Mouse (Mus musculus) mouse embryonic stem cell (cell line): ENCODE data around the gene Cnp.
"Not testable (repeated sequence)": the region's sequence is repeated elsewhere in the genome, so short reads cannot be mapped to it uniquely, and the experiment has no call there.

Experiments used
- in situ Hi-C, 2 experiments: fragments of 300-500 bp; cut with MboI; formaldehyde crosslinking; loops; 1 replicate in 1 of 2; 3 replicates in 1 of 2; pipeline ENCODE4 v1.14.3; 2019 to 2020; ENCODE audit warnings: low sequenced_read_pairs in 2 of 2, low pct_unique_long_range_greater_than_20kb in 1 of 2, mixed read lengths in 1 of 2; ENCODE audit not compliant: unreplicated experiment in 1 of 2

The Cnp gene

DNA sequence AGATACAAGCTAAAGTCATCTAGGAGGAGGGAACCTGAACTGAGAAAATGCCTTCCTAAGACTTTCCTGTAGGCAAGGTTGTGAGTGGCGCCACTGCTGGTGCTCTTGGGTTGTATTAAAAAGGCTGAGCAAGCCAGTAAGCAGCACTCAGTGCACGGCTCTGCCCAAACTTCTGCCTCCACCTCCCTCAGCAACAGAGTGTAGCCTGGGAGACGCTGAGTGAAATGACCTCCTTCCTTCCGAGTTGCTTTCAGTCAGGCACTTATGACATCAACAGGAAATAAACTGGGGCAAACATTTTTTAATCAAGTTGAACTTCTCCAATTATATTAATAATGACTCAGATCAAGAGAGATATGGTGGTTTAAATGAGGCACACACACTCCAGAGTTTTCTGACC, 34.1 kb downstream of the Cnp start:
- in situ Hi-C loops: no loop called here

DNA sequence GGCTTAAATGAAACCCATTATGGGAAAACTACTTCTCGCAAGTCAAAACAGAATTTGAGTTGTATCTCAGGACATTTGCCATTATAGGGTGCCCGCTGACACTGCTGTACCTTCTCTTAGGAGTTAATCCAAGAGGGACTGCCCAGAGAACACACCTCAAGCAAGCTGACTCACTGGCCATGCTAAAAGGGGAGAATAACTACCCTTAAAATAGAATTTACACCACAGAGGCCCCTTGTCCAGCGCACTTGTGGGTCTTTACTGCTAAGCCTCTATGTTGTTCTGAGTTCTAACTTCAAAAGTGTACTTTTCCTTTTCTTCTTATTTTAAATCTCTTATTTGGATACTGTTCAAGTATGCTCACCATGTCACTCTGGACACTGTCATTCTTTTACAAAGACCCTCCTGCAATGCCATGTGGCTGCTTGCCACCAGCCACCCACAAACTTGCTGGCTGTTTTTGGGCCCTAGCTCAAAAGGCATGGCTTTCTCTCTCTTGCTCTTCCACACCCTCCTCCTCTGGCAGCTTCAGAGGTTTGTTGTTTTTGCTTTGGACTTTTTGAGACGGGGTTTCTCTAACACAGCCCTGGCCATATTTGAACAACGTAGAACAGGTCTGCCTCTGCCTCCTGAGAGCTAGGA, 34.8 kb downstream of the Cnp start:
- in situ Hi-C loops: no loop called here

GRCm38 (mm10) chr11:100609997-100610680, 35.4 kb downstream of the Cnp start:
- in situ Hi-C loops: no loop called here

DNA sequence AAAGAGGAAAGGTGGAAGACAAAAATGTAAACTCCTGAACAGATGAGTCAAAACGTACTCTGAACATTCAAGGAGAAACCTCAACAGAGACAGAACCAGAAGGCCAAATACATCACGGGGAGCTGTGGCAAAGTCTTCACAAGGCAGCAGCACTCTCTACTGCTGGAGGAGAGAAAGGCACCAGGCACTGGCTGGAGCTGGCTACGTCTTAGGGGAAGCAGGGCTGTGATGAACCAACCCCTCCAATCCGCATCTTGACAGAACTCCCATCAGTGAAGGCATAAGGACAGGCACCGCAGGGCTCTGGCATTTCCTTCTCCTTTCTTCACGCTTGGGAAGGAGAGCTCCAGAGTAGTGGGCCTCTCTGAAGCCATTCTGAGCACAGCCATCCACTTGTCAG, 36.9 kb downstream of the Cnp start:
- in situ Hi-C loops: no loop called here

DNA sequence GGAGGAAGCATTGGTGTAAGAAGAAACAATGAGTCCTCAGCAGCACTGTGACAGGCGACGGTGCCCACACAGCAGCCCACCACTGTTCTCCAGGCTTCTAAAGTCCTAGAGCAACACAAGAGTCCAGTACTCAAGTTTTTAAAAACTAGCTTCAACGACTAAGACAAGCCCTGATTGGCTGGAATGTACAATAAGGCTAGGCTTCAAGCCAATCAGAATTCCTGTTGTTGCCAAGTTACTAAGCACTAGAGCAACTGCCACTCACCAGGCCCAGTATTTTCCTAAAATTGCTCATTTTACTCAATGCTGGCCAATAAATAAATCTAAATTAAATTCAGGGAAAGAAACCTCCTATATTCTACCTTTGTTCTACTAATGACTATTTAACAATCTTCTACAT, 38.5 kb downstream of the Cnp start:
- in situ Hi-C loops: no loop called here

GRCm38 (mm10) chr11:100616332-100616731, 41.6 kb downstream of the Cnp start:
- in situ Hi-C loops: no loop called here

- in situ Hi-C loops: not testable (repeated sequence)
Measured at GRCm38 (mm10) chr11:100616836-100617235, 42.1 kb downstream of the Cnp start.

- in situ Hi-C loops: no loop called here
Measured at GRCm38 (mm10) chr11:100617480-100617879, 42.8 kb downstream of the Cnp start.

GRCm38 (mm10) chr11:100618761-100619484, 44.2 kb downstream of the Cnp start, which contains the start of gene Nkiras2:
Gene Nkiras2, plus strand, starts transcription at chr11:100619244.
- in situ Hi-C loops: no loop called here

DNA sequence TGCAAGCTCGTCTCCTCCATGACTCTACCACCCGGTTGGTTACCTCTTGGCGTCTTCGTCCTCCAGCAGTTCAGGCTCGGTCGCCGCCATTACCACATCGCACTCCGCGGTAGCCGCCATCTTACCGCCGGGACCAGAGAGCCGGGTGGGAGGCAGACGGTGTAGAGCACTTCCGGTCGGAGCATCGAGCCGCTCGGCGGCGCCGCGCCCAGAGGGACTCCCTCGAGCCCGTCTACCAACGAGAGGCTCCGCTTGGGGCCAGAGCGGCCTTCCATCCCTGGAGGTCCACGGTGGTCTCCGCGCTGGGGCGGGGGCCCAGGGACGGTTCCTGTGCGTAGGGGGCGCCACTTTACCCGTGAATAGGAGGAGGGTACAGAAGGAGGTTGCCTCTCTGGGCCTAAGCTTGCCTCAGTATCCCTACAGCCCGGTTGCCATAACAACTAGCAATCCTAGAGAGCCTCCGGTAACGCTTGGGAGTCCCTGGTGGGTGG, 44.8 kb downstream of the Cnp start:
- in situ Hi-C loops: no loop called here

DNA sequence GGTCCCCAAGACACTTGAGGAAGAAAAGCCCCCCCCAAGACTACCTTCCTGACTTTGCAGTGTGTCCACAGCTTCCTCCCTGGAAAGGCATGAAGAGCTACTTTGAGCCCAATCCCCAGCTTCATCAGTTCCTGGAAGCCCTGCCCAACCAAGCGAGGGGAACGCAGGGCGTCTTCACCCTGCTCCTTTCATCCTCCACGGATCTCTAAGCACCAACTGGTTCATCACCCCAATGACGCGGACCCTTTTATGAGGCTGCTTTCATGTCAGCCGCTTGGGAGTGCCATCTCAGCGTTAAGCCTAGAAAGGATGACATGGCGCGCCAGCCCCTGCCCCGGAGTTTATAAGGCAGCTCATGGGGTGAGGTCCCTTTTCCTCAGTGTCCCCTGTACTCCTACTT, 45.3 kb downstream of the Cnp start, which contains the start of gene Dnajc7:
Gene Dnajc7, minus strand, starts transcription at position 187 of the 400 bp plus-strand sequence.
- in situ Hi-C loops: no loop called here

DNA sequence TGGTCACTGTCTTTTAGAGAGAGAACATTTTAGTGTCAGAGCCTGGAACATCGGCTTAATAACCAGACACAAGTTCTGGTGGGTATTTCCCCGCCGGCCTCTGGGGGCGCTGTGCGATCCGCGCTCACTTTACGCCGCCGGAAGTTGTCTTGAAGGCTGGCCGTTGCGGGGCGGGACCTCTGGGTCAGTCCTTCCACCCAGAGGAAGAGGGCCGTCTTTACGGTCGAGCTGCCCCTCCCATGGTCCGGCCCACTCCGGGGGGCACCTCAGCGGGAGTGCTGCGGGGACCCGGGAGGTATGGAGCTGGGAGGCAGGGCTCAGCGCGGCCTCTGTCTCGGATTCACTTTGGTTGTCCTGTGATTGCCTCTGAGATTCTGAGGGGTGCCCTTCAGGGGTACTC, 48.0 kb downstream of the Cnp start:
- in situ Hi-C loops: no loop called here

DNA sequence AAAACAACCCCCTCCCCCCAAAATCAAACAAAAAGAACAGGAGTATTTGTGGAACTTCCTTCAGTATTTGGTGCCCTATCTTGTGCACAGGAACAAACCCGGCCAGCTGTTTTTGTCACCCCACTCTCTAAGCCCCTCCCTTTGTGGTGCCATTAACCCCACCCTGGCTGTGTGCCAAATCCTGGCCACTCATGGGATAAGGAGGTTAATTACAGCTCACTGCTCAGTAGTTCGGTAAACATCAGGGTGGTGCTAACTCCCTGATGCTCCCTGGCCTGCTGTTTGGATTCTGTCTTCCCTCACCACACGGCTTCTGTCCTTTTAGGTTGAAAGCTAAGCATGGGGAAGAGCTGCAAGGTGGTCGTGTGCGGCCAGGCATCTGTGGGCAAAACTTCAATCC, 49.2 kb downstream of the Cnp start:
- in situ Hi-C loops: no loop called here

DNA sequence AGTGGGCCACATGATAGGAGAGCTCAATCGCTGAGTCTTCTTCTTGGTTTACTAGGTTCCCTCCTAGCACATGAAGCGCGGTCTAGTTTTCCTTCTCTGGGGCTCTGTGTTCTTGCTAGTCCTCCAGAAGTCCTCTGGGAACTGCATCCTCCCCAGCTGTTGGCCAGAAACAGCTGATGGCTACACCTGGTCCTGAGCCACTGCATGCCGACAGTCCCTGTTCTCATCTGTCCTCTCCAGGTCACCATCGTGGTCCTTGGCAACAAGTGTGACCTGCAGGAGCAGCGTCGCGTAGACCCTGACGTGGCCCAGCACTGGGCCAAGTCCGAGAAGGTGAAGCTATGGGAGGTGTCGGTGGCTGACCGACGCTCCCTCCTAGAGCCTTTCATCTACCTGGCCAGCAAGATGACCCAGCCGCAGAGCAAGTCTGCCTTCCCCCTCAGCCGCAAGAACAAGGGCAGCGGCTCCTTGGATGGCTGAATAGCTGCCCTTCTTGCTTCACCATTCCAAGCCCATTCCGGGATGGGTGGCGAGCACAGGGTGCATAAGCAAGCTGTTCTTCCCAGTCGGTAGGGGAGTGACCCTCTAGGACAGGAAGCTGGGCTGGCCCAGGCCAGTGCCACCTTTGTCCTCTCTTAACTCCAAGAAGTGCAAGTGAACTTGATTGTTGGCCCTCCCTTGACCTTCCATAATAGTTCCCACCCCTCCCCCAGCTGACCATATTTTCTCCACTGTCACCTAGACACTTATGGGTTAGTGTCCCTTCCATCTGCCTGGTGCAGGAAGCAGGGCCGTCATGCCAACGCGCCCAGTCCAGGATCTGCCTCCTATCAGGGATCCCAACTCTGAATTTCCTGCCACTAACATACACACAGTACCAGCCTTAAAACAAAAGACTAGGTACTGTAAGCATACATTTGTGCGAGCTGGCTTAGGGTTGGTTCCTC, 51.3 kb downstream of the Cnp start:
- in situ Hi-C loops: loop anchor here (5.0 kb wide), 1 partner anchor 71 kb away; no protein-coding TSS in a partner anchor

- in situ Hi-C loops: loop anchor here (5.0 kb wide), 1 partner anchor 71 kb away; no protein-coding TSS in a partner anchor
Measured at GRCm38 (mm10) chr11:100626701-100627195, 52.0 kb downstream of the Cnp start.

DNA sequence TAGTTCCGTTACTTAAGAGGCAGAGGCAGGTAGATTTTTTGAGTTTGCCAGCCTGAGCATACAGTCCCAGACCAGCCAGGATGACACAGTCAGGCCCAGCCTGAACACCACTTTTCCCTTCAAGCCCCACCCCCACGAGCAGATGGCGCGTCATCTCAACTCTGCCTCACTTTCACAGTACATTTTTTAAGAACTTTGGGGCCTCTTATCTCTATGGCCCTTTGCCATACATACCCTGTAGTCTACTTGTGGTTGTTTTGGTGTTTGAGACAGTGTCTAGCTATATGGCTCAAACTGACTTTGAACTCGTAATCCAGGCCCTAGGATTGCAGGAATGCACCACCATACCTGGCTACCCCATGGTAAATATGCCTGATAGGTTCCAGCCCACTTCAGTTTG, 53.4 kb downstream of the Cnp start:
- in situ Hi-C loops: loop anchor here (5.0 kb wide), 1 partner anchor 69 kb away; no protein-coding TSS in a partner anchor

DNA sequence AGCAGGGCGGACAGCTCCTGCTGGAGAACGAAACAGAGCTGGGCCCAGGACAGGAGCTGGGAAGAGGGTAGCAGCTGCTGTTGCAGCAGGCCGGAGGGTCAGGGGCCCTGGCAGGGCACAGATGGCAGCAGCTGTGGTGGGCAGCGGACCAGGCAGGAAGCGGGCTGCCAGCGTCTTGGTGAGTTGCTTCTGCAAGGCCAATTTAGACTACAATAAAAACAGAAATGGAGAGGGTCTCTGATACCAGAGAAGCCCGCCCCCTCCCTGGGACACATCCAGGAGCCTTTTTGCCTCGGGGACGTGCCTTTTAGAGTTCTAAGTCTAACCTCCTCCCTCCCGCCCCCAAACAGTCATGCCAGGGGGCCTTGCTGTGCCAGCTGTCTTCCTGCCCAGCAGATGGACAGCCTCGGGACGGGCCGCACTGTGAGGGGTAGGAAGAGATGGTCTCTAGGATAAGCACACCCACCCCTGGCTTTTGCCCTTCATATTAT, 54.2 kb downstream of the Cnp start:
- in situ Hi-C loops: loop anchor here (5.0 kb wide), 1 partner anchor 68 kb away; no protein-coding TSS in a partner anchor

GRCm38 (mm10) chr11:100634530-100634929, 59.8 kb downstream of the Cnp start:
- in situ Hi-C loops: no loop called here
